Mouse (Mus musculus) C2C12 (cell line): ENCODE measurements around the gene Fbxo36.

Experiments
- CTCF ChIP-seq: IDR thresholded peaks from one replicate; pipeline ENCODE4 v1.5.1; 2011; ENCODE audit not compliant: control insufficient read depth, insufficient read depth, insufficient read length
- MAX ChIP-seq: IDR thresholded peaks from one replicate; pipeline ENCODE4 v1.6.1; 2011; ENCODE audit warnings: mild to moderate bottlenecking, control low read depth

DNA sequence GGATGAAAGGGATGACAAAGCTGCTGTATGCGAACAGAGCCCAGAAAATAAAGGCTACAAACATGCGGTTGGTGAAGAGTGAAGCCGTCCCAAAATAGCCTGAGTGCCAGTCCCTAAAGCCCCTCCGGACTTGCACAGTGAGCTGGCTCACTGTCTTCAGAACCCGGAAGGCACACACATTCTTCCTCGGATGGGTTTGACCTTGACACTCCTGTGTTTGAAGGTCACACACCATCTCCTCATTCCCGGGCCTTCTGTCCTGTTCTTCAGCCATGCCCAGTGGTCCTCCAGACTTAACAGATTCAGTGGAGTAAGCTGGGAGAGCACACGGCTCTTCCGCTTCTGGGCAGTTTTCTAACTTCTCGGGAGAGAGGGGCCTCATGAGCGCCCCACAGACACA is 72.9 kb downstream of the Fbxo36 start:
- TF ChIP-seq CTCF: no peak
- TF ChIP-seq MAX: no peak
